Mouse (Mus musculus) lung, postnatal 36 days (tissue): ENCODE data around the gene Ifna1.
"Not testable (repeated sequence)": the region's sequence is repeated elsewhere in the genome, so short reads cannot be mapped to it uniquely, and the experiment has no call there.

Source experiments
- DNase-seq: peaks from one replicate; pipeline ENCODE4 v3.0.0; 2022; ENCODE audit warnings: mixed read lengths

Ifna1 gene

GRCm38 (mm10) chr4:88849698-88850097 lies at the start of gene Ifna1:
Gene Ifna1, plus strand, starts transcription at chr4:88850087.
- no peak for DNase-seq

GRCm38 (mm10) chr4:88802954-88803353 lies 46.9 kb upstream of the Ifna1 start, which contains the start of gene Gm13287:
Gene Gm13287, plus strand, starts transcription at chr4:88803254.
- not testable (repeated sequence) for DNase-seq

GRCm38 (mm10) chr4:88805231-88805630 lies 44.7 kb upstream of the Ifna1 start, which contains the start of gene Gm13288:
Gene Gm13288, plus strand, starts transcription at chr4:88805531.
- not testable (repeated sequence) for DNase-seq

GRCm38 (mm10) chr4:88805761-88806160 lies 44.1 kb upstream of the Ifna1 start:
- DNase-seq: peak; percentile 19

- no peak for DNase-seq
These were observed 34.0 kb upstream of the Ifna1 start, which contains the start of gene Ifna7 for GRCm38 (mm10) chr4:88815928-88816327. Gene Ifna7, plus strand, starts transcription at chr4:88816228.

GRCm38 (mm10) chr4:88819659-88820058 lies 30.2 kb upstream of the Ifna1 start, which contains the start of gene Ifna11:
Gene Ifna11, plus strand, starts transcription at chr4:88819959.
- no peak for DNase-seq

- peak; percentile 23 for DNase-seq
These were observed 26.9 kb upstream of the Ifna1 start for GRCm38 (mm10) chr4:88822995-88823394.

GRCm38 (mm10) chr4:88827116-88827515 lies 22.8 kb upstream of the Ifna1 start, which contains the start of gene Ifna6:
Gene Ifna6, plus strand, starts transcription at chr4:88827416.
- DNase-seq: not testable (repeated sequence)

- DNase-seq: peak; percentile 32
These were observed 19.4 kb upstream of the Ifna1 start for GRCm38 (mm10) chr4:88830523-88830922.

GRCm38 (mm10) chr4:88835225-88835624 lies 14.7 kb upstream of the Ifna1 start, which contains the start of gene Ifna5:
Gene Ifna5, plus strand, starts transcription at chr4:88835525.
- DNase-seq: not testable (repeated sequence)

- DNase-seq: peak; percentile 9
These were observed 11.1 kb upstream of the Ifna1 start for GRCm38 (mm10) chr4:88838828-88839227.

GRCm38 (mm10) chr4:88840058-88840457 lies 9.8 kb upstream of the Ifna1 start:
- no peak for DNase-seq

GRCm38 (mm10) chr4:88841438-88841911 lies 8.4 kb upstream of the Ifna1 start, which contains the start of gene Ifna4:
Gene Ifna4, plus strand, starts transcription at chr4:88841861.
- DNase-seq: no peak

GRCm38 (mm10) chr4:88845334-88845733 lies 4.6 kb upstream of the Ifna1 start:
- DNase-seq: no peak

- DNase-seq: no peak
These were observed 1.3 kb downstream of the Ifna1 start for GRCm38 (mm10) chr4:88851026-88851763.

- no peak for DNase-seq
These were observed 9.3 kb downstream of the Ifna1 start for GRCm38 (mm10) chr4:88859214-88859613.

- no peak for DNase-seq
These were observed 13.4 kb downstream of the Ifna1 start for GRCm38 (mm10) chr4:88863309-88863708.

- peak; percentile 54 for DNase-seq
These were observed 14.7 kb downstream of the Ifna1 start for GRCm38 (mm10) chr4:88864599-88864998.

- no peak for DNase-seq
These were observed 15.2 kb downstream of the Ifna1 start for GRCm38 (mm10) chr4:88865011-88865569.

GRCm38 (mm10) chr4:88867366-88867925 lies 17.6 kb downstream of the Ifna1 start:
- DNase-seq: peak; percentile 83

- DNase-seq: peak; percentile 34
These were observed 18.3 kb downstream of the Ifna1 start for GRCm38 (mm10) chr4:88867926-88868911.

- peak; percentile 76 for DNase-seq
These were observed 22.8 kb downstream of the Ifna1 start for GRCm38 (mm10) chr4:88872691-88873090.
